Mouse (Mus musculus): Measurements from ENCODE around the gene Lrrc41. TPM values are rescaled to one million over a fixed set of nuclear protein-coding genes. Genes with fewer than 3 reads are reported as not detected.
A peak's percentile ranks its signal among the peaks of the same experiment; 100 is the strongest.

Gene Lrrc41
- polyA plus RNA-seq, 1 experiment from 2014 or later: 60.2 TPM

GRCm38 (mm10) chr4:116125803-116126386 is 50.8 kb downstream of the Lrrc41 start:
- Histone ChIP-seq H3K27me3 (replicated peaks) (no peaks in the 10 kb centered on the region), H3K4me3 (no peak overlapping the region), H3K9me3 (replicated peaks) (no peaks in the 10 kb centered on the region), H3K4me2 (no peak overlapping the region), H3K4me1 (replicated peaks) (peaks cover 14% of the 10 kb centered on the region), H3K9ac (no peak overlapping the region), H3K27ac (ENCODE audit: poor library complexity, severe bottlenecking) (no peak overlapping the region), H3K36me3 (no peaks in the 10 kb centered on the region)
- ATAC-seq (ENCODE audit: insufficient number of reproducible peaks, low FRiP score): no peak
- WGBS: 82% methylated on average over 4 of the region's 4 CpGs

DNA sequence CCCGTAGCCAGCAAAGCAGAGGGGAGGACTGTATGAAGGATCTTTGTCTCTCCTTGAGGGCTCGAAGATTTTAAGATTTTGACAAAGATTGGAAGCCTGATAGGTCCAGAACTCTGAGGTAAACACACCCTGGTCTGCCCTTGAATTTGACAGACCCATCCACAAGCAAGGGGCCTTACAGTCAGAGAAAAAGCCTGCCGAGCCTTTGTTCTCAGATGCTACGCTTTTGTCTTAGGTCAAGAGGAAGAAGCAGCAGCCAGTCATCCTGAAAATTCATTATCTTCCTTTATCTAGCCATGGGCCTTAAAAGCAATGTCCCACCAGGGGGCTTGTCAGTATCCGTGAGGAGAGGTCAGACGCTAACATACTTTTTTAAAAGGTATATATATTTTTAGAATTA is 52.9 kb downstream of the Lrrc41 start:
- no peak for ATAC-seq (ENCODE audit: insufficient number of reproducible peaks, low FRiP score)
- Histone ChIP-seq H3K4me1 (replicated peaks) (peaks cover 8% of the 10 kb centered on the region), H3K27me3 (replicated peaks) (no peaks in the 10 kb centered on the region), H3K27ac (ENCODE audit: poor library complexity, severe bottlenecking) (no peak overlapping the region), H3K9me3 (replicated peaks) (no peaks in the 10 kb centered on the region), H3K4me3 (no peak overlapping the region), H3K9ac (no peak overlapping the region), H3K36me3 (0 out of 2 replicates have a peak, but pooled peaks cover 3% of the 10 kb centered on the region), H3K4me2 (no peak overlapping the region)
- 76% methylated on average over 6 of the region's 6 CpGs for WGBS

- H3K4me3 ChIP-seq: no peak overlapping the region
- H3K4me1 ChIP-seq (replicated peaks): 0 out of 2 replicates have a peak, but pooled peaks cover 9% of the 10 kb centered on the region
- no peaks in the 10 kb centered on the region for H3K9me3 ChIP-seq (replicated peaks)
- no peaks in the 10 kb centered on the region for H3K27me3 ChIP-seq (replicated peaks)
- no peak overlapping the region for H3K9ac ChIP-seq
- no peak for ATAC-seq (ENCODE audit: insufficient number of reproducible peaks, low FRiP score)
- no peak overlapping the region for H3K27ac ChIP-seq (ENCODE audit: poor library complexity, severe bottlenecking)
- H3K36me3 ChIP-seq: 0 out of 2 replicates have a peak, but pooled peaks cover 3% of the 10 kb centered on the region
- no peak overlapping the region for H3K4me2 ChIP-seq
- WGBS: 79% methylated on average over 4 of the region's 4 CpGs
Observed at GRCm38 (mm10) chr4:116133126-116133525, 58.1 kb downstream of the Lrrc41 start.

GRCm38 (mm10) chr4:116134990-116135389 is 59.9 kb downstream of the Lrrc41 start:
- Histone ChIP-seq H3K9me3 (replicated peaks) (no peaks in the 10 kb centered on the region), H3K36me3 (0 out of 2 replicates have a peak, but pooled peaks cover 3% of the 10 kb centered on the region), H3K4me2 (no peak overlapping the region), H3K27ac (ENCODE audit: poor library complexity, severe bottlenecking) (no peak overlapping the region), H3K9ac (no peak overlapping the region), H3K4me1 (replicated peaks) (0 out of 2 replicates have a peak, but pooled peaks cover 9% of the 10 kb centered on the region), H3K27me3 (replicated peaks) (no peaks in the 10 kb centered on the region), H3K4me3 (no peak overlapping the region)
- no peak for ATAC-seq (ENCODE audit: insufficient number of reproducible peaks, low FRiP score)
- 46% methylated on average over 2 of the region's 2 CpGs for WGBS

DNA sequence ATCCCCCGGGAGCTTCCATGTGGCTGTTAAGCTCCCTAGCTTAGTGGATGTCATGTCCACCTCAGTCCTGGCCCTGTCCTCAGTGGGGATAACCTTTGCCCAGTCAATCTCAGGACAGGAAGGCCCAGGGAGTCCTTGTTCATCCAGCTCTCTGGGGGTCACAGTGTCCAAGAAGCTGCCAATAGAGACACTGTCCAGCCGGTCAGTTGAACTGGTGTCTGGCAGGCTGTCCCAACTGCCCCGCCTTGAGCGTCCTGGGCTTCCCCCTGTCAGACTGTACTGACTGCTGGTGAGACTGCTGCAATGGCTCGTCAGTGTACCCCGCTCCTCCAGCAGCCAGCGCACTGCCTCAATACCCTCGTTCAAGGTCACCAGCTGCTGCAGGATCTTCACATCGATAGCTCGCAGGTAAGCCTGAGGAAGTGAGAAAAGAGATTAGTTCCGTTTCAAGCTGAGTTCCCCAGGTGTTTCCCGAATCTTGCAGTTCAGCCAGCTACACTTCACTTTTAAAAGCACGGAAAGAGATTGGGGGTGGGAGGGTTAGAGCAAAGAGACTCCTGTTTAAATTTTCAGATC is 62.4 kb downstream of the Lrrc41 start:
- Histone ChIP-seq H3K9me3 (replicated peaks) (no peaks in the 10 kb centered on the region), H3K27ac (ENCODE audit: poor library complexity, severe bottlenecking) (no peak overlapping the region), H3K4me2 (no peak overlapping the region), H3K4me3 (no peak overlapping the region), H3K36me3 (no peaks in the 10 kb centered on the region), H3K4me1 (replicated peaks) (peaks cover 13% of the 10 kb centered on the region), H3K27me3 (replicated peaks) (no peaks in the 10 kb centered on the region), H3K9ac (no peak overlapping the region)
- ATAC-seq (ENCODE audit: insufficient number of reproducible peaks, low FRiP score): no peak; the same call in 1 of the 2 replicates
- WGBS: 38% methylated on average over 13 of the region's 13 CpGs

DNA sequence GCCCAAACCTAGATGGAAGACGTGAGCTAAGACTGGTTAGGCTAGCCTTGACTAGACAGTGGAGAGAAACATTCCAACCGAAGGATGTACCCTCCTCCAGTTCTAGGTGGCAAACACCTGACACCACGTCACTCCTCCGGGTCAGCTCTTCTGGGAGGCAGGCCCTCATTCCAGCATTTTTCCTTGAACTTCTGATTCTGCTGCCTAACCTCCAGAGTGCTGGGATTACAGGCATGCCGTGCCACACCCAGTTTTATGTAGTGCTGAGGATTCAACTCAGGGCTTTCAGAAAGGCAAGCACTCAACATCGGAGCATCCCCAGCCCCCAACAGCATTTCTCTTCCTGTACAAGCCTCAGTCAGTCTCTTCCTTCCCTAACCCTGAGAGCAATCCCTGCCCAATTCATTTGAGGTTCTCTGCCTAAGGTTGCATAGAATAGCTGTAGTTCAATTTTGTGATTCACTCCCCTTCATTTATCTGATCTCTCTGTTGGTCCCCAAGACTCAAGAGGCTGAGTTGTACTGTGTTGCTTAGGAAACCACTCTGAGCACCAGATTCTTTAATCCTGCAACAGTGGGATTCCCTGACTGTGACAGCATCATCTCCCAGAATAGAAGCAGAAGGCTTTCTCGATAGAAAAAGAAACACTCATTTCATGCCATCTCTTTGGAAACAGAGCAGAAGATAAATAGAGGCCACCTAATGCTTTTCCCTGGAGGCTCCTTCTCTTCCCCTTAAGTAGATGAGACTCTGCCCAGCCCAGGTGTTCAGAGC is 65.9 kb downstream of the Lrrc41 start:
- ATAC-seq (ENCODE audit: insufficient number of reproducible peaks, low FRiP score): no peak
- Histone ChIP-seq H3K9ac (no peak overlapping the region), H3K27ac (ENCODE audit: poor library complexity, severe bottlenecking) (no peak overlapping the region), H3K4me1 (replicated peaks) (peaks cover 24% of the 10 kb centered on the region), H3K4me3 (no peak overlapping the region), H3K4me2 (no peak overlapping the region), H3K27me3 (replicated peaks) (0 out of 2 replicates have a peak, but pooled peaks cover 6% of the 10 kb centered on the region), H3K9me3 (replicated peaks) (no peaks in the 10 kb centered on the region), H3K36me3 (no peaks in the 10 kb centered on the region)
- 70% methylated on average over 7 of the region's 7 CpGs for WGBS

- Histone ChIP-seq H3K4me2 (no peak overlapping the region), H3K27ac (ENCODE audit: poor library complexity, severe bottlenecking) (no peak overlapping the region), H3K4me3 (no peak overlapping the region), H3K9ac (no peak overlapping the region), H3K36me3 (no peaks in the 10 kb centered on the region), H3K9me3 (replicated peaks) (no peaks in the 10 kb centered on the region), H3K4me1 (replicated peaks) (peaks cover 22% of the 10 kb centered on the region), H3K27me3 (replicated peaks) (0 out of 2 replicates have a peak, but pooled peaks cover 6% of the 10 kb centered on the region)
- ATAC-seq (ENCODE audit: insufficient number of reproducible peaks, low FRiP score): no peak
- 58% methylated on average over 1 of the region's 1 CpGs for WGBS
Observed at GRCm38 (mm10) chr4:116141736-116142135, 66.7 kb downstream of the Lrrc41 start.

DNA sequence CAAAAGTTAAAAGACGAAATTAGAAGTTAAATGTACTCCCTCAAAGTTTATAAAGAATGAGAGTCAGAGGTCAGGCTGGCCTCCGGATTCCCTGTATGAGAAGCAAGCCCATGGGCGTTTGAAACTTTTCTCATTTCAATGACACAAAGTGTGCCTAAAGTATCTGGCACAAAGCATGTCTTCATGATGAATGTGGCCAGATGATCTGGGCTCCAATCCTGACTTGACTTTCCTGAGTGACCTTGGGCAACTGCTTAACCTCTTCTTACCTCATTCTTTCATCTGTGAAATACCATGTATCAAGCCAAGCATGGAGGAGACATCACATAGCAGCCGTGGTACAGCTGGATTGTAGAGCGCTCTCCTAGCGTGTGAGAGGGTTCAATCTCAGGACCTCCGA is 67.2 kb downstream of the Lrrc41 start:
- Histone ChIP-seq H3K9ac (no peak overlapping the region), H3K4me1 (replicated peaks) (peaks cover 18% of the 10 kb centered on the region), H3K4me2 (no peak overlapping the region), H3K4me3 (no peak overlapping the region), H3K27me3 (replicated peaks) (0 out of 2 replicates have a peak, but pooled peaks cover 6% of the 10 kb centered on the region), H3K36me3 (no peaks in the 10 kb centered on the region), H3K27ac (ENCODE audit: poor library complexity, severe bottlenecking) (no peak overlapping the region), H3K9me3 (replicated peaks) (0 out of 2 replicates have a peak, but pooled peaks cover 3% of the 10 kb centered on the region)
- no peak for ATAC-seq (ENCODE audit: insufficient number of reproducible peaks, low FRiP score)
- 85% methylated on average over 7 of the region's 7 CpGs for WGBS

GRCm38 (mm10) chr4:116143317-116143811 is 68.3 kb downstream of the Lrrc41 start:
- Histone ChIP-seq H3K27me3 (replicated peaks) (0 out of 2 replicates have a peak, but pooled peaks cover 6% of the 10 kb centered on the region), H3K27ac (ENCODE audit: poor library complexity, severe bottlenecking) (no peak overlapping the region), H3K4me1 (replicated peaks) (peaks cover 15% of the 10 kb centered on the region), H3K9ac (peak overlapping the region; percentile 79; the same call in 1 of the 2 replicates), H3K4me2 (peak overlapping the region; percentile 98), H3K36me3 (no peaks in the 10 kb centered on the region), H3K9me3 (replicated peaks) (0 out of 2 replicates have a peak, but pooled peaks cover 4% of the 10 kb centered on the region), H3K4me3 (peak overlapping the region; percentile 75)
- 9% methylated on average over 7 of the region's 7 CpGs for WGBS
- ATAC-seq (ENCODE audit: insufficient number of reproducible peaks, low FRiP score): no peak

DNA sequence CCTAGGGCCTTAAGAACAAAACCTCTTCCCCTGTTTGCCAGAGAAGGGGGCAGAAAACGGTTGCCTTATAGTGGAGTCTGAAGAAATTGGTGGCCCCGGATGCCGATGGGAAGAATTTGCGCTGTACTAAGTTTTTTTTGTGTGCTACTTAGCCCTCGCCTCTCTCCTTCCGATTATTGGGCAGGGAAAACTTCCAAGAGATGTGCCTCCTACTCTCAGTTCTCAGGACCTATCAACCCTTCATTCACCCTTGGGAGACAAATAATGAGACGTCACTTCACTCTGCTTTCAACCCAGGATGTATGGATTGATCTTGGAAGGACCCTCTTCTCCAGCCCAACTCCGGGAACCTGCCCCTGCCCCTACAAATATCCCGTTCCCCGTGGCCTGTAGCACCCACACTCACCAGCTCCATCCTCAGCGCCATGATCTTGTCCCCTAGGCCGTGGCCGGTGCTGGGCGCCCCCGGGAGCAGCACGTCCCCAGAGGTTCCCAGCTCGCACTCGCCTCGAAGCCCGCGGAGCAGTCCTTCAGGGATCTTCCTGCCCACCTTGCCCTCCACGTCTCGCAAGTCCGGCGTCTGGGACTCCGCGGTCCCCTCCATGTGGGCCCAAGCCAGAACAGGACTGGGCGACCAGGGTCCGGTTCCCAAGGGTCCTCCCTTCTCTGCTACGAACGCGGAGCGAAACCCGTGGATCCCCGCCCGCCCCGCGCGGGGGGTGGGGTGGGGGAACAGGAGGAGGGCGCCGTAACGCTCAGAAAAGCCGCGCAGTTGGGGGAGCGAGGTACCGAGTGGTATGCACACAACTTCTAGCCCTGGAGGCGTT is 69.0 kb downstream of the Lrrc41 start:
- H3K36me3 ChIP-seq: no peaks in the 10 kb centered on the region
- peak overlapping the region; percentile 75 for H3K4me3 ChIP-seq
- no peak overlapping the region for H3K27ac ChIP-seq (ENCODE audit: poor library complexity, severe bottlenecking)
- peak overlapping the region; percentile 79 for H3K9ac ChIP-seq
- 0 out of 2 replicates have a peak, but pooled peaks cover 4% of the 10 kb centered on the region for H3K9me3 ChIP-seq (replicated peaks)
- peak; percentile 77 for ATAC-seq (ENCODE audit: insufficient number of reproducible peaks, low FRiP score)
- H3K27me3 ChIP-seq (replicated peaks): 0 out of 2 replicates have a peak, but pooled peaks cover 6% of the 10 kb centered on the region
- peak overlapping the region; percentile 98 for H3K4me2 ChIP-seq
- H3K4me1 ChIP-seq (replicated peaks): peaks cover 15% of the 10 kb centered on the region
- WGBS: under 1% methylated on average over 47 of the region's 47 CpGs
